Mouse (Mus musculus) CH12.LX (cell line): Measurements from ENCODE around the gene Sptbn4. TPM values are rescaled to one million over a fixed set of nuclear protein-coding genes. Genes with fewer than 3 reads are reported as not detected.

Experiments used
- DNase-seq: peaks from one replicate; pipeline ENCODE4 v3.0.0-alpha.2; 2013; ENCODE audit errors: extremely low read depth
- H3K27ac ChIP-seq: 2 replicates; pipeline ENCODE4 v1.5.1; 2012; ENCODE audit warnings: low read depth, mild to moderate bottlenecking, control low read depth, moderate library complexity; ENCODE audit not compliant: insufficient read depth
- H3K27me3 ChIP-seq: replicated peaks from 2 replicates; pipeline ENCODE3; 2012; ENCODE audit warnings: inconsistent platforms
- H3K36me3 ChIP-seq, 2 experiments: replicated peaks in 1 of 2; 2 replicates each; pipeline versions ENCODE3 to v1.6.1; 2012; ENCODE audit warnings: inconsistent platforms in 1 of 2, low read length in 1 of 2, mild to moderate bottlenecking in 1 of 2, mixed read lengths in 1 of 2, moderate library complexity in 1 of 2; ENCODE audit not compliant: control insufficient read depth in 1 of 2, insufficient read depth in 1 of 2
- H3K4me1 ChIP-seq, 2 experiments: 2 replicates each; pipeline ENCODE4 v1.6.1; 2012; ENCODE audit warnings: inconsistent platforms in 1 of 2, moderate library complexity in 1 of 2; ENCODE audit not compliant: insufficient read depth in 2 of 2, control insufficient read depth in 1 of 2
- H3K4me2 ChIP-seq: 2 replicates; pipeline ENCODE4 v1.6.1; 2012; ENCODE audit warnings: low read depth, mild to moderate bottlenecking, control low read depth; ENCODE audit not compliant: poor library complexity, insufficient read depth, severe bottlenecking
- H3K4me3 ChIP-seq, 3 experiments: fragments of 150-350 bp in 1 of 3; sonication (generic) in 1 of 3; replicated peaks in 1 of 3; 2 replicates each; pipeline versions ENCODE3 to v1.5.1; 2011 to 2012; ENCODE audit warnings: low read depth in 2 of 3, low read length in 2 of 3, mild to moderate bottlenecking in 2 of 3, moderate library complexity in 2 of 3, control low read depth in 1 of 3, improper control_type of control experiment in 1 of 3, inconsistent platforms in 1 of 3, mixed read lengths in 1 of 3; ENCODE audit not compliant: poor library complexity in 1 of 3
- H3K79me2 ChIP-seq: replicated peaks from 2 replicates; pipeline ENCODE4 v1.6.1; 2012; ENCODE audit warnings: mild to moderate bottlenecking, moderate library complexity; ENCODE audit not compliant: control insufficient read depth, poor library complexity, insufficient read depth, severe bottlenecking; ENCODE audit errors: extremely low read depth
- H3K9ac ChIP-seq: 2 replicates; pipeline ENCODE4 v1.6.1; 2012; ENCODE audit warnings: low read depth, mild to moderate bottlenecking, control low read depth, moderate library complexity; ENCODE audit not compliant: insufficient read depth
- H3K9me3 ChIP-seq: replicated peaks from 2 replicates; pipeline ENCODE3; 2012; ENCODE audit warnings: low read length, inconsistent platforms, mixed read lengths
- CHD1 ChIP-seq: IDR thresholded peaks from 2 replicates; pipeline ENCODE4 v1.6.1; 2012; ENCODE audit warnings: low read depth, low read length, improper control_type of control experiment, inconsistent platforms
- CHD2 ChIP-seq: IDR thresholded peaks from 2 replicates; pipeline ENCODE4 v1.6.1; 2011; ENCODE audit warnings: low read length, improper control_type of control experiment
- CTCF ChIP-seq, 2 experiments: IDR thresholded peaks in 1 of 2; conservative IDR thresholded peaks in 1 of 2; 2 replicates each; pipeline ENCODE4 v1.5.1; 2011 to 2012; ENCODE audit warnings: low read depth in 2 of 2, low read length in 2 of 2, improper control_type of control experiment in 1 of 2, inconsistent platforms in 1 of 2, mild to moderate bottlenecking in 1 of 2, moderate library complexity in 1 of 2
- E2F4 ChIP-seq: IDR thresholded peaks from 2 replicates; pipeline ENCODE4 v1.6.1; 2011; ENCODE audit warnings: low read depth, low read length, improper control_type of control experiment; ENCODE audit not compliant: insufficient replicate concordance
- HCFC1 ChIP-seq: IDR thresholded peaks from 2 replicates; pipeline ENCODE4 v1.6.1; 2012; ENCODE audit warnings: low read depth, mild to moderate bottlenecking, inconsistent platforms, low read length, improper control_type of control experiment
- JUN ChIP-seq: IDR thresholded peaks from 2 replicates; pipeline ENCODE4 v1.6.1; 2011; ENCODE audit warnings: low read depth, mild to moderate bottlenecking, low read length, improper control_type of control experiment, moderate library complexity; ENCODE audit not compliant: insufficient read depth
- JUND ChIP-seq: conservative IDR thresholded peaks from 2 replicates; pipeline ENCODE4 v1.6.1; 2011; ENCODE audit warnings: low read depth, low read length, improper control_type of control experiment
- MAX ChIP-seq: IDR thresholded peaks from 2 replicates; pipeline ENCODE4 v1.6.1; 2011; ENCODE audit warnings: low read length, improper control_type of control experiment
- MAZ ChIP-seq: IDR thresholded peaks from 2 replicates; pipeline ENCODE4 v1.6.1; 2012; ENCODE audit warnings: low read depth, mild to moderate bottlenecking, inconsistent platforms, low read length, improper control_type of control experiment, moderate library complexity
- MEF2A ChIP-seq: IDR thresholded peaks from 2 replicates; pipeline ENCODE4 v1.6.1; 2014; ENCODE audit warnings: low read depth, mild to moderate bottlenecking, inconsistent platforms, low read length, improper control_type of control experiment, borderline replicate concordance
- NRF1 ChIP-seq: IDR thresholded peaks from 2 replicates; pipeline ENCODE4 v1.6.1; 2014; ENCODE audit warnings: low read depth, mild to moderate bottlenecking, inconsistent platforms, low read length, improper control_type of control experiment, moderate library complexity
- POLR2AphosphoS2 ChIP-seq: IDR thresholded peaks from 2 replicates; pipeline ENCODE4 v1.6.1; 2011; ENCODE audit warnings: low read depth, low read length, improper control_type of control experiment
- RAD21 ChIP-seq: IDR thresholded peaks from 2 replicates; pipeline ENCODE4 v1.6.1; 2011; ENCODE audit warnings: low read depth, mild to moderate bottlenecking, low read length, improper control_type of control experiment, moderate library complexity
- SIN3A ChIP-seq: IDR thresholded peaks from 2 replicates; pipeline ENCODE4 v1.6.1; 2012; ENCODE audit warnings: low read length, improper control_type of control experiment, inconsistent platforms
- SMC3 ChIP-seq: IDR thresholded peaks from 2 replicates; pipeline ENCODE4 v1.6.1; 2011; ENCODE audit warnings: low read depth, low read length, improper control_type of control experiment
- TBP ChIP-seq: conservative IDR thresholded peaks from 2 replicates; pipeline ENCODE4 v1.6.1; 2011; ENCODE audit warnings: low read depth, low read length, improper control_type of control experiment
- ZMIZ1 ChIP-seq: IDR thresholded peaks from 2 replicates; pipeline ENCODE4 v1.6.1; 2012; ENCODE audit warnings: low read depth, mild to moderate bottlenecking, inconsistent platforms, low read length, improper control_type of control experiment
- dilution Hi-C: fragments of 300-500 bp; cut with MboI; formaldehyde crosslinking; loops from 2 replicates; pipeline ENCODE4 v1.14.3; 2020; ENCODE audit warnings: low sequenced_read_pairs; ENCODE audit not compliant: extremely low pct_unique_long_range_greater_than_20kb, extremely low pct_ligation_motif_present
- in situ Hi-C: fragments of 300-500 bp; cut with MboI; formaldehyde crosslinking; loops from 3 replicates; pipeline ENCODE4 v1.14.3; 2019; ENCODE audit warnings: low sequenced_read_pairs, low pct_ligation_motif_present, low pct_unique_long_range_greater_than_20kb, mixed read lengths
- polyA plus RNA-seq: library from polyadenylated mRNA; unstranded; fragments of >175 nt; gene quantifications from 2 replicates; pipeline ENCODE4 v1.2.1, GENCODE M21; 2012; ENCODE audit warnings: low read depth; ENCODE audit not compliant: insufficient read length
- total RNA-seq, 2 experiments: library from RNA; depleted of rRNA; stranded (reverse); fragments of 300-350 nt in 1 of 2; fragments of >200 nt in 1 of 2; gene quantifications; 2 replicates each; pipeline ENCODE4 v1.2.3; 2012 to 2014

The Sptbn4 gene
- total and polyA plus RNA-seq, 3 experiments = 0.21 to 0.38 (median 0.24) TPM

DNA sequence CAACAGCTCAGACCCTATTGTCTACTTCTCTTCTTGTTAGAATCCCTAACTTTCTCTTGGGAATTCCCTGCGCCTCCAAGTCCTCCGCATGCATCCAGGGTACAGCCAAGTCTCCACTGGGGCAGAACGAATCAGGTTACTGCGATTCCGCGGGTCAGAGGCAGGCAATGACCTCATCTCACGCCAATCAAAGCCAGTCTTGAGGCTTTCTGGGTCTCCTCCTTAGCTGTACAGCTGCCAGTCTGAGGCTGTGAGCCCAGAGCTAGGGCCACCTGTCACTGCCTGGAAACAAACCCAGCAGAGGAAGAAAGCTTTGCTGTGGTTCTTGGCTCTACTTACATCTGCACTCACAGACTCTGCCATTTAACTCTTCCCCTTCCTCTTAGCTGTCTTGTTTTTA is 131.5 kb downstream of the Sptbn4 start:
- DNase-seq = no peak
- peaks cover 4% of the 10 kb centered on the region for H3K27me3 ChIP-seq
- no peaks in the 10 kb centered on the region for H3K79me2 ChIP-seq
- no peaks in the 10 kb centered on the region for H3K36me3 ChIP-seq
- no peak overlapping the region for H3K27ac ChIP-seq
- no peaks in the 10 kb centered on the region for H3K4me1 ChIP-seq
- dilution Hi-C loops = no loop called here
- H3K9me3 ChIP-seq = peaks cover 19% of the 10 kb centered on the region
- in situ Hi-C loops = no loop called here
- H3K4me2 ChIP-seq = no peak overlapping the region
- H3K4me3 ChIP-seq = no peak overlapping the region
- no peak for TF ChIP-seq POLR2AphosphoS2
- TF ChIP-seq SMC3 = no peak
- TF ChIP-seq, all 38 proteins: peak for 0
- no peak overlapping the region for H3K9ac ChIP-seq

DNA sequence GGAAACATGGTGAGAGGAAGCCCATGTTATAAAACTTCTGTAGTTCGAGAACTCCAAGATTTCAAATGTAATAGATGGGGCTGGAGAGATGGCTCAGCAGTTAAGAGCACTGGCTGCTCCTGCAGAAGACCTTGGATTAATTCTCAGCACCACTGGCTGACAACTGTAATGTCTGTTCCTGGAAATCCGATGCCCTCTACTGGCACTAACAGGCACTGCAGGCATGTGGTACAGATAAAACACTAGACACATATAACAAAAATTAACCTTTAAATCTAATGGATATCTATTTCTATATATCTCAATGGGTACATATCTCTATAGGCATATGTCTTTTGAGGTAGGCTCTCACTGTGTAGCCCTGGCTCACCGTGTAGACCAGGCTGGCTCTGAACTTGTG is 133.1 kb downstream of the Sptbn4 start:
- Histone ChIP-seq H3K4me1 (peaks cover 0 to 2% of the 10 kb centered on the region in 2 experiments; a peak in 2 of 4 replicates), H3K4me2 (no peak overlapping the region), H3K27ac (no peak overlapping the region), H3K36me3 (no peaks in the 10 kb centered on the region), H3K4me3 (no peak overlapping the region), H3K27me3 (peaks cover 13% of the 10 kb centered on the region), H3K9ac (no peak overlapping the region), H3K9me3 (peaks cover 19% of the 10 kb centered on the region), H3K79me2 (no peaks in the 10 kb centered on the region)
- no peak for TF ChIP-seq MAX
- TF ChIP-seq RAD21 = no peak
- TF ChIP-seq MAZ = no peak
- peak in 1 of 2 experiments; percentile 29; a peak in 2 of 4 replicates for TF ChIP-seq CTCF (conservative IDR thresholded peaks at IDR 0.05 in 1 of 2, IDR thresholded peaks at IDR 0.05 in 1 of 2; ENCODE audit: low read depth in 2 of 2, low read length in 2 of 2)
- TF ChIP-seq HCFC1 = no peak
- in situ Hi-C loops = no loop called here
- no peak for DNase-seq
- dilution Hi-C loops = no loop called here

- no peak overlapping the region for H3K4me3 ChIP-seq
- H3K27ac ChIP-seq = no peak overlapping the region
- in situ Hi-C loops = no loop called here
- H3K4me2 ChIP-seq = no peak overlapping the region
- no peak overlapping the region for H3K9ac ChIP-seq
- no peak for DNase-seq
- no peak for TF ChIP-seq CHD1
- no peak for TF ChIP-seq JUND
- TF ChIP-seq E2F4 = no peak
- no peak for TF ChIP-seq ZMIZ1
- TF ChIP-seq TBP = no peak
- TF ChIP-seq CHD2 = no peak
- no peak for TF ChIP-seq SIN3A
- TF ChIP-seq NRF1 = no peak
- no peak for TF ChIP-seq JUN
- TF ChIP-seq MAZ = no peak
- TF ChIP-seq MEF2A = no peak
- H3K79me2 ChIP-seq = no peaks in the 10 kb centered on the region
- H3K27me3 ChIP-seq = peaks cover 17% of the 10 kb centered on the region
- H3K4me1 ChIP-seq = peaks cover 0 to 2% of the 10 kb centered on the region in 2 experiments; a peak in 2 of 4 replicates
- H3K9me3 ChIP-seq = peaks cover 19% of the 10 kb centered on the region
- dilution Hi-C loops = no loop called here
- H3K36me3 ChIP-seq = no peaks in the 10 kb centered on the region
Measured at GRCm38 (mm10) chr7:27311651-27312284, 135.7 kb downstream of the Sptbn4 start.
